In the genomic region with DNA sequence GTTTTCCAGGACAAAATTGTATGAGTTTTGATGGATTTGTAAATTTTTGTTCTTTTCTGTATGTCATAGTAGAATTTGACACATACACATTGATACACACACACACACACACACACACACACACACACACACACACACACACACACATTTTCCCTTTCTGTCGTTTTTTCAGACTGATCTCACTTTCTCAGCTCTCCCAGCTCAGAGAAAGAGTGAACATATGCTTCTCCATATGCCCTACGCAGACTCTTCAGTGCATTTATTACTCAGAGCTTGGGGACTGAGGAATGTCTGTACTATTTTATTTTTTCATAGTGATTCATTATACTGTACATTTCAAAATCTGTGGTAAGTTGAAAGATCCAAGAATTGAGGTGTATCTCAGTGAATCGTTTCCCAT, we compare ENCODE assay signal across 19 mouse cellular contexts.
DNase-seq lines count a peak whose midpoint lies in the region; ATAC-seq and TF ChIP-seq lines count a peak whose summit lies in the region.
"Had no signal": no experiment of that assay in that cellular context is flagged by ENCODE, and none has a peak within 500 bp of the region (broad histone marks: within the 10 kb centered on the region; RNA-seq: fewer than 3 reads in every experiment).

No protein-coding gene starts in this region.

- peak; percentile 18 to 72 for DNase-seq in layer of hippocampus, adult 18-20 months (ENCODE audit: low spot score in 2 of 2)
- no peak for DNase-seq in layer of hippocampus, postnatal 10 days (ENCODE audit: low spot score in 2 of 2)
- peak; percentile 66 for DNase-seq in forebrain, postnatal 0 days
- peak; percentile 57 to 59 for DNase-seq in left cerebral cortex, postnatal 14 days (ENCODE audit: low spot score in 2 of 2)
- DNase-seq in right cerebral cortex, postnatal 4 days, result peak; percentile 8
- no peak for DNase-seq in thymus, postnatal 25 days
- DNase-seq in spleen, postnatal 4 days (ENCODE audit: low spot score in 2 of 2), result no peak
- DNase-seq in kidney, adult 18-20 months, result no peak
- DNase-seq: cerebellum, adult 11-12 months; cerebellum, postnatal 36 days; heart, postnatal 14 days; kidney, adult 11 months; kidney, postnatal 14 days; liver; lung, adult 18-20 months; thymus, adult 2 months had no signal

- no peaks in the 10 kb centered on the region for H3K4me1 ChIP-seq in forebrain, postnatal 0 days (ENCODE audit: insufficient read depth)
- H3K4me1 ChIP-seq: neural tube, embryonic 12.5 days had no signal

- ATAC-seq in forebrain, postnatal 0 days, result peak; percentile 95
- ATAC-seq: hindbrain, embryonic 16.5 days had no signal

- intact Hi-C loops in left cerebral cortex, postnatal 14 days (cut with DNase I), result no loop called here

- TF ChIP-seq CTCF in forebrain, postnatal 0 days (IDR thresholded peaks at IDR 0.05; ENCODE audit: low read depth), result no peak

- no peak overlapping the region for H3K4me2 ChIP-seq in forebrain, postnatal 0 days (ENCODE audit: low read depth)
- H3K4me2 ChIP-seq: heart, embryonic 11.5 days; neural tube, embryonic 12.5 days had no signal

- no peak overlapping the region for H3K9ac ChIP-seq in forebrain, postnatal 0 days
- H3K9ac ChIP-seq: neural tube, embryonic 12.5 days had no signal

- H3K27me3 ChIP-seq in forebrain, postnatal 0 days (ENCODE audit: insufficient read depth, low read length), result no peaks in the 10 kb centered on the region
- H3K27me3 ChIP-seq: neural tube, embryonic 12.5 days had no signal

- H3K4me3 ChIP-seq in forebrain, postnatal 0 days (ENCODE audit: low read depth, low read length), result no peak overlapping the region
- H3K4me3 ChIP-seq: neural tube, embryonic 12.5 days had no signal

- 56% methylated on average over 3 of the region's 3 CpGs for WGBS in forebrain, postnatal 0 days

- no peak overlapping the region for H3K27ac ChIP-seq in forebrain, postnatal 0 days (ENCODE audit: low read depth, low read length)
- H3K27ac ChIP-seq: neural tube, embryonic 12.5 days had no signal

- H3K9me3 ChIP-seq in forebrain, postnatal 0 days (ENCODE audit: low read length), result no peaks in the 10 kb centered on the region
- H3K9me3 ChIP-seq: neural tube, embryonic 12.5 days had no signal

- H3K36me3 ChIP-seq in forebrain, postnatal 0 days (ENCODE audit: insufficient read depth), result no peaks in the 10 kb centered on the region; the same call in 1 of the 2 replicates
- H3K36me3 ChIP-seq: neural tube, embryonic 12.5 days had no signal

Comparison
In these comparisons a context has a peak if more than half of its experiments do, and no peak if none do; other contexts are left out.
1. DNase-seq: peak in layer of hippocampus, adult 18-20 months (2 of 2), forebrain, postnatal 0 days (single experiment), left cerebral cortex, postnatal 14 days (2 of 2) and right cerebral cortex, postnatal 4 days (single experiment); none in layer of hippocampus, postnatal 10 days (0 of 2), thymus, postnatal 25 days (single experiment), spleen, postnatal 4 days (0 of 2) and kidney, adult 18-20 months (single experiment).